Mouse (Mus musculus) kidney, embryonic 16.5 days (tissue): ENCODE results near the gene Gm21969. TPM values are rescaled to one million over a fixed set of nuclear protein-coding genes. Genes with fewer than 3 reads are reported as not detected.

Experiments
- ATAC-seq: fragments of 200-750 bp; cut with Nextera tagmentation; 2 replicates; pipeline ENCODE4 v1.8.0; 2017; ENCODE audit warnings: moderate TSS enrichment; ENCODE audit not compliant: low FRiP score, low TSS enrichment
- H3K27ac ChIP-seq: fragments of 300-500 bp; sonication (generic); 2 replicates; pipeline ENCODE4 v1.5.1; 2014; ENCODE audit warnings: low read length
- H3K27me3 ChIP-seq: fragments of 300-500 bp; sonication (generic); 2 replicates; pipeline ENCODE4 v1.6.1; 2014; ENCODE audit warnings: low read length, control low read depth, mixed read lengths; ENCODE audit not compliant: insufficient read depth
- H3K36me3 ChIP-seq: fragments of 300-500 bp; sonication (generic); 2 replicates; pipeline ENCODE4 v1.6.1; 2014; ENCODE audit warnings: low read length, control low read depth, mixed read lengths; ENCODE audit not compliant: insufficient read depth
- H3K4me1 ChIP-seq: fragments of 300-500 bp; sonication (generic); 2 replicates; pipeline ENCODE4 v1.6.1; 2014; ENCODE audit warnings: low read length, control low read depth, mixed read lengths; ENCODE audit not compliant: insufficient read depth
- H3K4me2 ChIP-seq: fragments of 300-500 bp; sonication (generic); replicated peaks from 2 replicates; pipeline ENCODE4 v1.6.1; 2014; ENCODE audit warnings: low read depth, low read length
- H3K4me3 ChIP-seq: fragments of 300-500 bp; sonication (generic); 2 replicates; pipeline ENCODE4 v1.5.1; 2014; ENCODE audit warnings: mild to moderate bottlenecking, low read length
- H3K9ac ChIP-seq: fragments of 300-500 bp; sonication (generic); replicated peaks from 2 replicates; pipeline ENCODE4 v1.6.1; 2014; ENCODE audit warnings: low read length
- H3K9me3 ChIP-seq: fragments of 300-500 bp; sonication (generic); 2 replicates; pipeline ENCODE4 v1.6.1; 2016; ENCODE audit warnings: low read length, control low read depth
- WGBS: fragments of 180-500 bp; shearing (Covaris S2); extraction: QIAGEN DNeasy Blood & Tissue Kit; methylation state at CpG from one replicate; pipeline ENCODE4 v1.1.7; 2014; 5-methylcytosine and 5-hydroxymethylcytosine counted together
- polyA plus RNA-seq: library from polyadenylated mRNA; unstranded; fragments of >200 nt; fragmentation: Nextera tagmentation; extraction: Ambion mirVana; gene quantifications from 2 replicates; pipeline ENCODE4 v1.2.1, GENCODE M21; 2015

The Gm21969 gene
- not detected in 2 replicates for polyA plus RNA-seq

DNA sequence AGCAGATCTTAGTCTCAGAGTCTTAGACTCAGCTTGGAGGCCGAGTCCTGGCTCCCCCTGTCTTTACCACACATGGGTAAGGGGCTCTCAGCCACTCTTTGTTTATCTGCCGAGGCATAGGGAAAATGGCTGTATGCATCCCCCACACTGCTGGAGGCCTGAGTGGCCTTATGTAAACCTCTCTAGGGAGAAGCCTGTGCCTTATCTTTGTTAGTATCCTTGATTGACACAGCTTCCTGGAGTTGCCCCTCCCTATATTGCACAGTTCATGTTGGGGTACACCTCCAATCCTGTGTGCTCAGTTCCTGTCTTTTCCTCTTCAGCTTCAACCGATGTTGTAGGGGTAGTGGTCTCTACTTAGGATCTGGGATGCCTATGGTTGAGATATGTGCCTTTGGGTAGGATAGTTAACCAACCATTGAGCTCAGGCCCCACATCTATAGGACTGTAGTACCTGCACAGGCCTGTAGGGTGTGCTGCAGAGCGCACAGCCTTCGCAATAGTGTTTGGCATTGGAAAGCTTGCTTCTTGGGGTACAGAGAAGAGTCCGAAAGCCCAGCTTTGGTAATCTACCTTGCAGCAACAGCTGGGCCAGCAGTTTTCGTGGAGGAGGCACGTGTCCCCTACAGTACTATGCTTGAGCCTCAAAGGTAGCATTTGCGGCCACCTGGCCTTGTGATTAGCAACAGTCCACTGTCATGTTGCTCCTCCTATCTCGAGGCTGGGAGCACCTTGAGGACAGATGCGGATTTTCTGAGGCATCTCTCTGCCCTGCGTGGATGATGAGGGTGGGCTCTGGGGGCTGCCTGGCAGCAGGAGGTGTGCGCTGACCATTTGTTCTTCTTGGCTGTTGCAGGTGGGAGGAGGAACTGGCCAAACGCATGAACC is at the start of gene Gm21969:
Gene Gm21969 (plus strand): TSS at position 830 of the 888 bp plus-strand sequence.
- Histone ChIP-seq H3K27ac (peak within 1 kb of the TSS; percentile 80), H3K27me3 (no peaks in the 10 kb centered on the region), H3K9me3 (no peaks in the 10 kb centered on the region), H3K36me3 (peaks cover 17% of the 10 kb centered on the region), H3K4me3 (no peak within 1 kb of the TSS), H3K4me1 (peaks cover 49% of the 10 kb centered on the region), H3K9ac (peak within 1 kb of the TSS; percentile 39), H3K4me2 (no peak within 1 kb of the TSS)
- no peak for ATAC-seq
- 61% methylated on average over 14 of the region's 14 CpGs for WGBS

- Histone ChIP-seq H3K9me3 (no peaks in the 10 kb centered on the region), H3K9ac (no peak overlapping the region), H3K4me3 (no peak overlapping the region), H3K4me1 (no peaks in the 10 kb centered on the region), H3K4me2 (no peak overlapping the region), H3K36me3 (no peaks in the 10 kb centered on the region), H3K27me3 (no peaks in the 10 kb centered on the region), H3K27ac (no peak overlapping the region)
- ATAC-seq: no peak
- WGBS: 72% methylated on average over 11 of the region's 11 CpGs
Observed at GRCm38 (mm10) chr4:139555235-139555634, 47.8 kb upstream of the Gm21969 start.

- no peaks in the 10 kb centered on the region for H3K4me1 ChIP-seq
- no peak overlapping the region for H3K27ac ChIP-seq
- no peak overlapping the region for H3K9ac ChIP-seq
- no peaks in the 10 kb centered on the region for H3K36me3 ChIP-seq
- no peak overlapping the region; the same call in 1 of the 2 replicates for H3K4me2 ChIP-seq
- H3K9me3 ChIP-seq: no peaks in the 10 kb centered on the region
- no peak for ATAC-seq
- 66% methylated on average over 19 of the region's 19 CpGs for WGBS
- H3K27me3 ChIP-seq: no peaks in the 10 kb centered on the region
- no peak overlapping the region for H3K4me3 ChIP-seq
Observed at GRCm38 (mm10) chr4:139555951-139556350, 47.0 kb upstream of the Gm21969 start.

DNA sequence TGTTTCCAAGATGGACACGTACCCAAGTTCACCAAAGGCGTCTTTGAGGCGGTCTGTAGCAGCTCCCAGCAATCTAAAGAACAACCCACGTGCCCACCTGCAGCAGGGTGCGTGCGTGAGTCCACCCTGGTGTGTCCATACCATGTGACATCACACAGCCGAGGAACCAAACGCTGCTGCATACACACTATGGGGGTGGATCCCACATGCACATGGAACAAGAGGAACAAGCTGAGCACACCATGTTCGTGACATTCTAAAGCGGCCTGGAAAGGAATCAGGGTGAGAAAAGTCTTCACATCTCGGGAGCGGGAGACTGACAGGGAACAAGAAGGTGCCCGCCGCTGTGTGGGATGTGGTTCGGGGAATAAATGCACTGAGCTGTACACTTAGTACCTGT is 34.6 kb upstream of the Gm21969 start:
- ATAC-seq: no peak
- 83% methylated on average over 15 of the region's 15 CpGs for WGBS

DNA sequence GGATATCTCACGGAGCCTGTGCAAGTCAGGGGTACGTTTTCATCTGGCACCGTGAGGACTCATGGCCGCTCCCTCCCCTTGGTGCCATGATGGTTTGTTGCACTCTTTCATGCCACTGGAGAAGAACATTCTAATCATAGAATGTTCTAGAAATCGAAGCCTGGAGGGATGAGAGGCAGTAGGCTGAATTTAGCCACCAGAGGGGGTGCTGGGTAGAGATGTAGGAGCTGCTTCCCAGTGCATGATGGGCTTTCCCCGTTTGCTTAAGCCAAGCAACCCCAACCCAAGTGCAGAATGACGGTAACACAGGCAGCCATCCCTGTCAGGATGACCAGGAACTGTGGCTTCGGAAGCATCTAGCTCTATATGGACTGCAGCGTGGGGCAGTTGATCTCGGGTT is 32.2 kb upstream of the Gm21969 start:
- H3K27ac ChIP-seq: no peak overlapping the region
- no peaks in the 10 kb centered on the region for H3K9me3 ChIP-seq
- no peaks in the 10 kb centered on the region for H3K36me3 ChIP-seq
- WGBS: 85% methylated on average over 10 of the region's 10 CpGs
- no peaks in the 10 kb centered on the region for H3K27me3 ChIP-seq
- H3K9ac ChIP-seq: no peak overlapping the region
- no peak overlapping the region for H3K4me2 ChIP-seq
- H3K4me3 ChIP-seq: no peak overlapping the region
- ATAC-seq: no peak
- peaks cover 8% of the 10 kb centered on the region for H3K4me1 ChIP-seq

More for the DNA sequence above, 34.6 kb upstream of the Gm21969 start:
- Histone ChIP-seq H3K4me1 (no peaks in the 10 kb centered on the region), H3K9ac (no peak overlapping the region), H3K4me2 (no peak overlapping the region), H3K9me3 (no peaks in the 10 kb centered on the region), H3K4me3 (no peak overlapping the region), H3K36me3 (no peaks in the 10 kb centered on the region), H3K27me3 (no peaks in the 10 kb centered on the region), H3K27ac (no peak overlapping the region)

- Histone ChIP-seq H3K4me1 (peaks cover 31% of the 10 kb centered on the region), H3K4me3 (no peak overlapping the region), H3K27ac (no peak overlapping the region), H3K9ac (no peak overlapping the region), H3K9me3 (no peaks in the 10 kb centered on the region), H3K36me3 (no peaks in the 10 kb centered on the region), H3K4me2 (no peak overlapping the region), H3K27me3 (no peaks in the 10 kb centered on the region)
- WGBS: 90% methylated on average over 12 of the region's 12 CpGs
- ATAC-seq: no peak
Observed at GRCm38 (mm10) chr4:139572928-139573512, 30.0 kb upstream of the Gm21969 start.

DNA sequence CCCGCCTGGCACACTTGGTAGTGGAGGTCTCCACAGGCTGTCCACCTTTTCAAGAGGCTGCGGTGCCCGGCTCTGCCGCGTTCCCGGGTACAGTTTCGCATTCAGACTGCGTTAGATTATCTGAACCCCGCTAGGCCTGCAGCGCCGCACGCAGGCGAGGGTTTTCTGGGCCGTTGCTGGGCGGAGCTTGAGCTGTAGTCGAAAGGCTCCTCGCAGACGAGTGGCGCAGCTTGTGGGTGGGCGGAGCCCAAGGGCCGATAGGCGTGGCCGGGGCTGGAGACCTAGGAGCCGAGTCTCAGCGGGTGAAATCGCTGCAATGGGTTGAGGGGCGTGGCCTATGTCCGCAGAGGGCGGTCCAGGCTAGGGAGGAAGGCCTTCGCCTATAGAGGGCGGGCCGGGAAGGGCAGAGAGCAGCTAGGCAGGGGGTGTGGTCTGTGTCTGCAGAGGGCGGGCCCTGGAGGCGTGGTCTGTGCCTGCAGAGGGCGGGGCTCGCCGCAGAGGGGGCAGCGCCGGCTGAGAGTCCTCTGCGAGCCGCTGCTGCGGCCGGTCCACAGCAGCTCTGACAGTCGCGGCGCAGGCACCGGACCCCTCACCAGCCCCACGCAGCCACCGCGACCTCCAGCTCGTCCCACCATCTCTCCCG is 28.7 kb upstream of the Gm21969 start:
- H3K27ac ChIP-seq: peak overlapping the region; percentile 81
- WGBS: 0% methylated on average over 51 of the region's 52 CpGs
- ATAC-seq: peak; percentile 98
- H3K27me3 ChIP-seq: no peaks in the 10 kb centered on the region
- H3K4me3 ChIP-seq: peak overlapping the region; percentile 63
- peak overlapping the region; percentile 83 for H3K9ac ChIP-seq
- no peaks in the 10 kb centered on the region for H3K9me3 ChIP-seq
- H3K4me1 ChIP-seq: peaks cover 43% of the 10 kb centered on the region
- H3K4me2 ChIP-seq: peak overlapping the region; percentile 96
- no peaks in the 10 kb centered on the region for H3K36me3 ChIP-seq

DNA sequence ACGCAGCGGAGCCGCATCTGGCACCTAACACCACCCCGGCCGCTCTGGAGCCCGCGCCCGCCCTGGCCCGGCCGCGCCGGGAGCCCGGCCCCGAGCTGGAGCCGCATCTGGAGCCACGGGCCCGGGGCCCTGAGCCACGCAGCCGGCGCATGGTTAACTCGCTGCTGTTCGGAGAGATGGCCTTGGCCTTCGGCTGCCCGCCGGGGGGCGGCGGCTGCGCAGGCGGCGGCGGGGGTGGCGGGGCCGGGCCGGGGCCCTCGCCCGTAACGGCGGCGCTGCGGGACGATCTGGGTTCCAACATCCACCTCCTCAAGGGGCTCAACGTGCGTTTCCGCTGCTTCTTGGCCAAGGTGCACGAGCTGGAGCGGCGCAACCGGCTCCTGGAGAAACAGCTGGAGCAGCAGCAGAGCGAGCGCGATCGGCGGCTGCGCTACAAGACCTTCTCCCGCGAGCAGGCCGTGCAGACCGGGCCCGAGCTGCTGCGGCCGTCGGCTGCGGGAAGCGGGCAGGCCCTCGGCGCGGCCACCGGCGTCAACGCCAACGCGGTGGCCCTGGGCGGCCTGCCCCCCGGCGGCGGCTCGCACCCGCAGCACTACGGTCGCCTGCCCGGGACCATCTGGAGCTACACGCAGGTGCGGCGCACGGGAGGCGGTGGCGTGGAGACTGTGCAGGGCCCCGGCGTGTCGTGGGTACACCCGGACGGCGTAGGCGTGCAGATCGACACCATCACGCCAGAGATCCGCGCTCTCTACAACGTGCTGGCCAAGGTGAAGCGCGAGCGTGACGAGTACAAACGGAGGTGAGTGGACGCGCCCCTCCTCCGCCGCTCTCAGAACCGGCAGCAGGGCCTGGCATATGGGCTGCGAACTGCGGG is 27.9 kb upstream of the Gm21969 start:
- Histone ChIP-seq H3K27ac (peak overlapping the region; percentile 81), H3K4me3 (peak overlapping the region; percentile 63), H3K9me3 (no peaks in the 10 kb centered on the region), H3K4me1 (peaks cover 51% of the 10 kb centered on the region), H3K27me3 (no peaks in the 10 kb centered on the region), H3K9ac (peak overlapping the region; percentile 83), H3K36me3 (no peaks in the 10 kb centered on the region), H3K4me2 (peak overlapping the region; percentile 96)
- WGBS: under 1% methylated on average over 87 of the region's 111 CpGs
- ATAC-seq: peak; percentile 69

DNA sequence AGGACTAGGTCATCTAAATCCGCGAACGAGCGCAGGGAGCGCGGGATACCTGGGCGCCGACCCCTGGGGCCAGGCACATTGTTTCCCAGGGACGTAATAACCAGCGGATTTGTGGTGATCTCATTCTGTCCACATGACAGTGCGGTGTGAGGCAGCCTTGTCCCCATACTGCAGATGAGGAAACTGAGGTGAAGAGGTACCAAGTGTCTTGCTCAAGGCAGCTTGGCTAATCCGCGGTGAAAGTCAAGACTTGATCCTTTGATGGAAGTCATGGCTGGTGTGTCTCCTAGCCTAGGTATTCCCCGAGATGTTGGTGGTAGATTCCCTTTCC is 27.3 kb upstream of the Gm21969 start:
- H3K27me3 ChIP-seq: no peaks in the 10 kb centered on the region

More for the DNA sequence above, 27.3 kb upstream of the Gm21969 start:
- Histone ChIP-seq H3K9ac (peak overlapping the region; percentile 83), H3K4me1 (peaks cover 57% of the 10 kb centered on the region), H3K27ac (no peak overlapping the region), H3K9me3 (no peaks in the 10 kb centered on the region), H3K4me2 (peak overlapping the region; percentile 96), H3K4me3 (peak overlapping the region; percentile 63), H3K36me3 (no peaks in the 10 kb centered on the region)
- no peak for ATAC-seq
- 4% methylated on average over 14 of the region's 14 CpGs for WGBS
